Mouse (Mus musculus): ENCODE measurements around the gene Dpp9.

Gene Dpp9

GRCm38 (mm10) chr17:56226566-56226965 lies 7.9 kb upstream of the Dpp9 start:
- no peak for DNase-seq

GRCm38 (mm10) chr17:56224916-56225315 lies 6.2 kb upstream of the Dpp9 start:
- no peak for DNase-seq

DNA sequence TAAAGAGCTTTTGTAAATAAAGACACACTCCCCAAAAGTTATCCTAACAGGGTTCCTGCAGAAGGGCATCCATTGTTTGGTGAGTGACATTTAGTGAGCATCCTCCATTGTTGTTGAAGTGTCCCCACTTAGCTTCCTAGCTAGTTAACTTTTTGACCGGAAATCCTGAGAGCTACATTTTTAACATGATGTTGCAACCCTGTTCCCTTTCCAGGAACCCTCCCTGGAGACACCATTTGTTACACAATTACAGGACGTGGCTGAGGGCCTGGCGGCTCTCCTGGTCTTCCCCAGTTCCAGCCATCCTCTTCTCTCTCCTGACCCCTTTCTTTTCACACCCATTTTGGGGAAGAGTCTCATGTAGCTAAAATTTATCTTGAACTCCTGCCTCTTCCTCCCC lies 1.1 kb upstream of the Dpp9 start:
- no peak for DNase-seq

DNA sequence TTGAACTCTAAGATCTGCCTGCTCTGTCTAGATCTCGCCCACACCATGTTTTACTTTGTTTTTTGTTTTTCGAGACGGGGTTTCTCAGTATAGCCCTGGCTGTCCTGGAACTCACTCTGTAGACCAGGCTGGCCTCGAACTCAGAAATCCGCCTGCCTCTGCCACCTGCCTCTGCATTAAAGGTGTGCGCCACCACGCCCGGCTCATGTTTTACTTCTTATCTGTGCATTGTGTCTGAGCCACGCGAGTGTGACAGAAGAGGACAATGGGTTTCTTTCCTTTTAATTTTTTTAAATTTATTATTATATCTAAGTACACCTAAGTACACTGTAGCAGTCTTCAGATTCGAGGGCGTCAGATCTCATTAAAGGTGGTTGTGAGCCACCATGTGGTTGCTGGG lies 546 bp upstream of the Dpp9 start:
- no peak for DNase-seq

GRCm38 (mm10) chr17:56217670-56218069 lies 1.0 kb downstream of the Dpp9 start:
- DNase-seq, result peak; percentile 46 to 59

- DNase-seq, result no peak
These were observed 4.5 kb downstream of the Dpp9 start for GRCm38 (mm10) chr17:56214229-56214628.

DNA sequence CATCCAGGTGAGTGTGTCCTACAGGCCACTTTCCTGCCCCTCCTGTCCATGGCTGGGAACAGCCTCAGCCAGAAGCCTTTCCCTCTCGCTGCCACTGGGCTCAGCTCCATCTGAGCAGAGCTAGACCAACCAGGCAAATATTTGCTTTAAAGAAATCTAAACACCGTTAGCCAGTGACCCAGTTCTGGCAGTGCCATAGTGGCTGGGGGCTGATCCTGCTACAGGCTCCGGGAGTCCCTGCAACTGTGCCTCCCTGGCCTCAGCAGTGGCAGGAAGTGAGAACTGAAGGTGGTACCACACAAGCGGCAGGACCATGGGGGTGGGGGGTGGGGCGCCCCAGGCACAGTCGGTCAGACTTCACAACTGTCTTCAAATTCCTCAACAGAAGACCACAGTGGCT lies 6.0 kb downstream of the Dpp9 start:
- DNase-seq, result no peak

DNA sequence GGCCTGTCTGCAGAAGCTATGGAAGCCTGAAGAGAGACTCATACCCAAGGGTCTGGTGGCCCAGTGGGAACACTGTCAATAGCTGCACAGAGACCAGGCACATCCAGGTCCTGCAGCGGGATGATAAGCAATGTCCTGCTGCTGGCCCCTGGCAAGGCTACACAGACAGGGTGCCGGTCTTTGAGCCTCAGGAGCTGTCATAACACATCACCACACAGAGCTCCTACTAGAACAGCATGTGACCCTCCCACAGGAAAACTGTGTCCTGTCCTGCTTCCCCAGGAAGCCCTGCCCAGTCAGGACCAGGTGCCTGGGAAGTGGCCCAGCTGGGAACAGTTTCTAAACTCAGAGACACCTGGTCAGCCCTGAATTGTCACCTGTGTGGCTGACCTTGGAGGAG lies 7.6 kb downstream of the Dpp9 start:
- DNase-seq, result no peak

DNA sequence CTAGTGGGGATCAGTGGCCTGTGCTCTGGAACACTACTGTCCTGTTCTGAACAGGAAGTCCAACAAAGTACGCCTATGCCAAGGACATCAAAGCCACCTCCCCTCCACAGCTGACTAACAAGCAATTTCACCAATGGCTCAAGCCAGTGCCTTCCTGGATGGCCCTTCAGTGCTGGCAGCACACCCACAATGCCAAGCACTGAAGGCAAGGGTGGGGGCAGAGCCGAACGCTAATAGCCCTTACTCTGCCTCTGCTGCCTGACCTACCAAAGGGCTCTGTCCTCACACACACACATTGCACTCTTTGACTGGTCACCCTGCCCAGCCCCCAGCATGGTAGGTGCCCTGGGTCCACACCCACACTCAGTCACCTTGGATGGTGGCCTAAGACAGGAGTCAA lies 9.9 kb downstream of the Dpp9 start:
- DNase-seq, result no peak

GRCm38 (mm10) chr17:56207963-56208530 lies 10.7 kb downstream of the Dpp9 start:
- no peak for DNase-seq

DNA sequence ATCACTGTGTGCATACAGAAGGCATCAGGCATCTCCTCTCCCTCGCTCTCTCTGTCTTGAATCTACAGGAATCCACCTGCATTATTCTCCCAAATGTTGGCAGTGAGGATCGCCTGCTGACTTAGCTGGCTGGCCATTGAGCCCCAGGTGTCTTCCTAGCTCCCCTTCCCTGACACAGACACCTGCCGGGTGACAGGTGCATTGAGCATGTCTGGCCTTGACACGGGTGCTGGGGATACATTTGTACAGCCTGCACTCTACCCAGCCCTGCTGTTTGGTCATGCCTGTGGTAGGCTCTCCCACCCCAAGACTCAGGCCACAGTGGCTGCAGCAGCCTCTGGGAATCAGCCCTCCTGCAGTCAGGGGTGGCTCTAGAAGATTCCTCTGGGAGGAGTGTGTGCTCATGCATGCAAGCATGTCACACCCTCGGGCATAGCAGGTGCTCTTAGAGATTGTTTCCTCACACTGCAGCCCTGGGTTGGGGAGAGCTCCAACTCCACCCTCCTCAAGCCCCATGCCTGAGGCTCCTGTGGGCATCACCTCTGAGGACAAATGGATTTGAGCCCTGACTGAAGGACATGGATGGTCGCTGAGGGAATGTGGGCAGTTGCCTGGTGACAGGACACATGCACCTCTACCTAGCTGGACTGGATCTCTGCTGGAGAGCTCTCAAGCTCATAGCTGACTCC lies 11.6 kb downstream of the Dpp9 start:
- no peak for DNase-seq

DNA sequence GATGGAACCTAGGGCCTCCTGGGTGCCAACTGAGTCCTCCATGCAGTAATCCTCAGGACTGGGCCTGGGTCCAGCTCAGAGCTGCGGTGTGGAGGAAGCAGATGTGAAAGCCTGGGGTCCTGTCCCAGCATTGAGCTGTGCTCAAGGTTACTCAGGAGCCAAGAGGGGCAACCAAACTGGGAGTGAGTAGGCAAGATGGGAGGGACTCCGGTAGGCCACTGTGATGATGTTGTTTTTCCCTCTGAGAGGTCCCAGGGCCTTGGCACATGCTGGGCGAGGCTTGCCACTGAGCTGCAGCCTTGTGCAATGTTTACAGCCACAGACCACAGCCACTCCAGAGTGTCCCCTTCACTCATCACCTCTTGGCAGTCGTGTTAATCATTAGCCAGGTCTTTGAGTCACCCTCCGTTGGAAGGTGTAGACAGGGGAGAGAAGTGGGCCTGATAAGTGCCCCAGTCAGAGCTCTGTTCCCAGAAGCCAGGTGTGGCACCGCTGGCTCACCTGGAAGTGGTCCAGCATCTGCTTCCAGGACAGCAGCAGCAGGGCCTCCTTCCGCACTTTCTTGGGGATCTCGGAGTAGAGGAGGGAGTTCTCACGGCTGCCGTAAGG lies 12.3 kb downstream of the Dpp9 start:
- no peak for DNase-seq

DNA sequence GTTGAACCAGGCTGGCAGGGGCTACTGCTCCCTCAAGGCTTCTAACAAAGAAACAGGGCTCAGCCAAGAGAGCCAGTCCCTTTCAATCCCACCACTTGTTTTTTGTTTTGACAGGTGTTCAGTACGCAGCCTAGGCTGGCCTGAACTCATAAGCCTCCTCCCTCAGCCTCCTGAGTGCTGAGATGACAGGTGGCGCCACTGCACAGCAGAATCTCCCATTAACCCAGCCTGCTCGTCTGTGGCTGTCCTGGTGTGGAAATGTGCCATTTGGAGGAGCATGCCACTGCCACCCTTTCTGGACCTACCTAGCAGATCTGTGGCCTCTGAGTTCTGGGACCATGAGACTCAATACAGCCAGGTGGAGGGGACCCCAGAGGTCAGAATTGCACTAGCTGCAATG lies 15.0 kb downstream of the Dpp9 start:
- peak in 1 of 2 experiments; percentile 55 for DNase-seq

GRCm38 (mm10) chr17:56202476-56202875 lies 16.2 kb downstream of the Dpp9 start:
- no peak for DNase-seq

GRCm38 (mm10) chr17:56201642-56202041 lies 17.1 kb downstream of the Dpp9 start:
- DNase-seq, result no peak

DNA sequence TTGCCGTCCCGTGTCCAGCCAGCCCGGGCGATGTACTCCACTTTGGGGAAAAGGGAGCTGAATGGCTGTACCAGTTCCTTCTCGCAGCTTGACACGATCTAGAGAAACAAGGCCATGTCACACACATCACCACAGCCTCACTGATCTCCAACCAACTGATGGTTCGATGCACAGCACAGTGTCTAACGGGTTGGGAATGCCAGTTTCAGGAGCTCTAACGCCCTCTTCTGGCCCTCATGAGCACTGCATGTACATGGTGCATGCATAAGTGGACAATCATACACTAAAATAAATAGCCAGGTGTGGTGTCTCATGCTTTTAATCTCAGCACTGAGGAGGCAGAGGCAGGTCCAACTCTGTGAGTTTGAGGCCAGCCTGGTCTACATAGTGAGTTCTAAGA lies 18.1 kb downstream of the Dpp9 start:
- peak in 1 of 2 experiments; percentile 51 for DNase-seq

DNA sequence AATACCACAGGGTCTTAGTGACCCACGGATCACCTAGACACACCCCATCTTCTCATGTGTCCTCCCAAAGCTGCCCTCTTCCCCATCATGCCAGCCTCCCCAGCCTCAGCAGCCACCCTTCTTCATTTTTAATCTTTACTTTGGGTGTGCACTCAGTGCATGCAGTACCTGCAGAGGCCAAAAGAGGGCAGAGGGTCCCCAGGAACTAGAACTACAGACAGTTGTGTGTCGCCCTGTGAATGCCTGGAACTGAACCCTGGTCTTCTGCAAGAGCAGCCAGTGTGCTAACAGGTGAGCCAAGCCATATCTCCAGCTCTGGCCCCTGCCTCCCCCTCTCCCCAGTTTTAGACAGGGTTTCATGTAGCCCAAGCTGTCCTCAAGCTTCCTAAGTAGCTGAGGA lies 21.8 kb downstream of the Dpp9 start:
- DNase-seq, result peak in 1 of 2 experiments; percentile 40

DNA sequence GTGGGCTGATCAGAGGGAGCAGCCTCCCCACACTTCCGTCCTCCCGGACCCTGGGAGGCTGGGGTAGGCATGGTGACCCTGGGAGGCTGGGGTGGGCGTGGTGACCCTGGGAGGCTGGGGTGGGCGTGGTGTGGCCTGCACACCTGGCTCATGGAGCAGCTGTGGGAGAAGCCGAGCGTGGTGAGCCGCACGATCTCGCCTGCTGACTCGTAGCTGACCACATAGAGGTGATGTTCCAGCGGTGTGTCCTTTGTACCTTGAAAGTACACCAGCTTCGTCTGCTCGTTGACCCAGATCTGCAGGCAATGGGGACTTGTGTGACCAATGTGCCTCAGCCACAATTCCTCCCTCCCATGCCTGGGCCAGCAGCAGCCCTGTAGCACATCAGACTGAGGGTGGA lies 23.9 kb downstream of the Dpp9 start:
- no peak for DNase-seq

DNA sequence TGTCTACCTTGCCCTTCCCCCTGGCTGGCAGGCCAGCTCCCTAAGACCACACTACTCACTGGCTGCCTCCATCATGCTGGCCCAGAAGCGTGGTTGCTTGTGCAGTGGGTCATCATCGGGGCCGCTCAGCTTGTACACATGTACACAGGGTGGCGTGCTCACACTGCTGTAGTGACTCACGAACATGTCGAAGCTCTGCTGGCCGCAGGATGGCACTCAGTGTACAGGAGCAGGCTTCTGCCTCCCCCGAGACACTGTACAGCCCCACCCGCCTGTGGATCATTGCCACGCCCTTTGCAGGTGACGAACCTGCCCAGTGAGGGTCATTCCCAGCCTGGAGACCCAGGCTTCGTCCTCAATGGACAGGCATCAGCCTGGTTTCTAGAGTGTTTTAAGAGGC lies 24.3 kb downstream of the Dpp9 start:
- no peak for DNase-seq

DNA sequence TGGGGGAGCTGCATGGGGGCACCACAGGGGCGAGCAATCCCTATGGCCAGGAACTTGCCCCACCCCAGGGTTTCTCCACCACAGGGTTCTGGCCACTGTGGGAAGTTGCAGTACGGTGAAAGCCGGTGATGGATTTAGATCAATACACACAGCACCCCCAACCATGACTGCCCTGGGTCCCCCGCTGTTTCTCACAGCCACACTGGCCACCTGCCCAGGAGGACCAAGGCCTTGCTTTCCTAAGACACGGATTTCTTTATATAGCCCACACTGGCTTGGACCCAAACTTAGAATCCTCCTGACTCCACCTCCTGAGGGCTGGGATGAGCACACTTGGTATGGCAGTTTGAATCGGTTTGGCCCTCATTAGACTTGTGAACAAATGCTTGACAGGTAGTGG lies 27.4 kb downstream of the Dpp9 start:
- peak; percentile 53 to 57 for DNase-seq

GRCm38 (mm10) chr17:56185281-56186141 lies 33.2 kb downstream of the Dpp9 start:
- peak; percentile 55 to 63 for DNase-seq

GRCm38 (mm10) chr17:56183658-56184103 lies 35.0 kb downstream of the Dpp9 start, which contains the start of gene Mydgf:
TSS of gene Mydgf (minus strand) at chr17:56183920.
- DNase-seq, result peak; percentile 98

DNA sequence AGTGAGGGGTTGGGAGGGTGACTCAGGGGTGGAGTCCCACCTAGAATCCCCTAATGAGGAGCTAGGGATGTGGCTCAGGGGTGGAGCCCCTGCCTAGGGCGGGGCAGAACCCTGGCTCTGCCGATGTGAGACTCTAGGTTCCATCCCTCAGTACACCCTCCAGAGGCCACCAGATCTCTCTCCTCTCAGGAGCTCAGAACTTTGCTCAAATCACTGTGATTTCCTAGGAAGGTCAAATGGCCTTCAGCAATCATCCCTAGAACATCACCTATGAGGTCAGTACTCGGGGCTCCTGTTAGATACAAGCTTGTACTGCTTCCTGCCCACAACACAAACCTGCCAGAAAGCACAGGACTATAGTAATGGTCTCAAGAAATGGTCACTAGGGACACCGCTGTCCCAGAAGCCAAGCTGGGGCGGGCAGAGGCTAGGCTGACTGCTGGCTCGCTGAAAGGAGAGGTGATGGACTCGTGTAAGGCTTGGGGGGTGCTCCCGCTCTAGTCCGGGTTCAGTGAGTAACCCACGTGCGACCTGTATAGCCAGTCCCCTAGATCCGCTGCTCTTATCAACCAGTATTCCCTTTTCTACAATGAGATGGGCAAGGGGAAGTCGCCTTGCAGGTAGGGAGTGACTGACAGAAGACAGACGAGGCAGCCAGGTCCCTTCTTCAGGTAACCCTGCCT lies 35.6 kb downstream of the Dpp9 start:
- no peak for DNase-seq
